Mouse (Mus musculus): ENCODE results near the gene Necab3. TPM values are rescaled to one million over a fixed set of nuclear protein-coding genes. Genes with fewer than 3 reads are reported as not detected.
A peak's percentile ranks its signal among the peaks of the same experiment; 100 is the strongest.

Necab3 gene
- polyA plus RNA-seq (2012; rRNA removed), result 0.64 and 0.83 TPM in 2 replicates

GRCm38 (mm10) chr2:154558264-154559039 lies at the start of gene Necab3:
Gene Necab3, minus strand, starts transcription at chr2:154558890.
- DNase-seq (ENCODE audit: low read depth, low spot score), result no peak
- 13% methylated on average over 34 of the region's 34 CpGs for WGBS

- DNase-seq (ENCODE audit: low read depth, low spot score), result no peak
Observed at GRCm38 (mm10) chr2:154606965-154607364, 48.3 kb upstream of the Necab3 start.

DNA sequence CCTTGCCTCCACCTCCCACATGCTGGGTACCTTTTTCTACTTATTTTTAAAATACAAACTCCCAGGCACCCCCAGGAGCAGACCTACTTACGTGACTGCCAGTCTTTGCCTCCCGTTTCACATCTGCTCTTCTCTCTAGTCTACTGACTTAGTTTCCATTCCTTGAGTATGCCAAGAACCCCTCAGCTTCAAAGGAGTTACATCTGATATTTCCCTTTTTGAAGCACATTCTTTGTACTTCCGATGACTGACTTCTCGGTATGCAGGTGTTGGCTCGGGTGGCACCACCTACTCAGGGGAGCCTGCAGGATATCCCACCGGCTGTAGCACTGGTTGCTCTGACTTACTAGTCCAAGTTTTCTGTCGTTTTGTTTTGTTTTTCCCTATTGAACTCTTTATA lies 45.5 kb upstream of the Necab3 start:
- WGBS, result 12% methylated on average over 7 of the region's 7 CpGs
- DNase-seq (ENCODE audit: low read depth, low spot score), result no peak

More at GRCm38 (mm10) chr2:154606965-154607364, 48.3 kb upstream of the Necab3 start:
- 71% methylated on average over 1 of the region's 1 CpGs for WGBS

DNA sequence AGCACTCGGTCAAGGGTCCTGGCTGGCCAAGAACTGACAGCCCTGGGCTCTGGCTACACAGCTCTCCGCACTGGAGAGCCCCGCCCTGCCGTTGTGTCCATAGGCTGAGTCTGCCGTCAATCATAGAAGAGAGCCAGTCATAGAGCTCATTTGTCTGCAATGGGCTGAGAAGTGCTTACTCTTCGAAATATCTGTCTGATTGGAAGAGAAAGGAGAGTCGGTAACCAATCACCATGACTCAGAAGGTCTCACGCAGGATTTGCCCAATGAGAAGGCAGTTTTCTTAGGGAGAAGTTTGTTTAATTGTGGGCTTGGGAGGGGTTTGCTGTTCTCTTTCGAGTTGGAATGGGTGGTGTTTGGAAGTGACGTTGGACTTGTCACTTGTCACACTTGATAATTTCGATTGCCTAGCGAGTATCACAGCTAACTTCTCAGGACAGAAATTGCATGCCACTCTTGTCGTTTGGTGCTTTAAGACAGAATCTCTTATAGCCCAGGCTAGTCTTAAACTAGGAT lies 45.0 kb upstream of the Necab3 start, which contains the start of gene Pxmp4:
Pxmp4 (minus strand) TSS at position 71 of the 516 bp plus-strand sequence.
- DNase-seq (ENCODE audit: low read depth, low spot score), result peak; percentile 100
- under 1% methylated on average over 13 of the region's 13 CpGs for WGBS

GRCm38 (mm10) chr2:154603007-154603637 lies 44.4 kb upstream of the Necab3 start:
- peak; percentile 37 for DNase-seq (ENCODE audit: low read depth, low spot score)
- WGBS, result 3% methylated on average over 22 of the region's 22 CpGs

DNA sequence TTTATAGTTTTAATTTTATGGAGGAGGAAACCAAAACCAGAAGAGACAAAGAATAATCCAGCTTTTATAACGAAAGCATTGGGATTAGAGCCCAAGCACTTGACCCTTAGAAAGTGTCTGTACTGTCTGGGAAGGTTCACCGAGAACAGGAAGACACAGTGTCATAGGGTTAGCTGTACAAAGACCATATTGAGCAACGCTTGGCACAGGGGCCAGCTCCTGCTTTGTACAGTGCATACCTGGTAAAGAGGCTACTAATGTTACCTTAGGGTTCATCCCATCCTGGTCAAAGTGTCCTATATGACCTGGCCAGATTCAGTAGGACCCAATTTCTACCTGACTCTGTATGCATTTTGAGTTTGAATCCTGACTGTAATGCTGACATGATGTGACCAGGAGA lies 42.6 kb upstream of the Necab3 start:
- no peak for DNase-seq (ENCODE audit: low read depth, low spot score)
- 50% methylated on average over 3 of the region's 3 CpGs for WGBS

DNA sequence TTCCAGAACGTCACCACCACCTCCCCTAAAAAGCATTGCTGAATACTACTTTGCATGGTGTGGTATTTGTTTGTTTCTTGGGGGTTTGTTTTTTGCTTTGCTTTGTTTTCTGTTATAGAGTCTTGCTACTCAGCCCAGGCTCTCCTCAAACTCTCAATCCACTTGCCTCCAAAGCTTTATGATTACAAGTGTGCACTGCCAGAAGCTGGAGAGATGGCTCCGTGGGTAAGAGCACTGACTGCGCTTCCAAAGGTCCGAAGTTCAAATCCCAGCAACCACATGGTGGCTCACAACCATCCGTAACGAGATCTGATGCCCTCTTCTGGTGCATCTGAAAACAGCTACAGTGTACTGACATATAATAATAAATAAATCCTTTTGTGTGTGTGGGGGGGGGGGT lies 41.9 kb upstream of the Necab3 start:
- 69% methylated on average over 6 of the region's 6 CpGs for WGBS
- DNase-seq (ENCODE audit: low read depth, low spot score), result no peak

DNA sequence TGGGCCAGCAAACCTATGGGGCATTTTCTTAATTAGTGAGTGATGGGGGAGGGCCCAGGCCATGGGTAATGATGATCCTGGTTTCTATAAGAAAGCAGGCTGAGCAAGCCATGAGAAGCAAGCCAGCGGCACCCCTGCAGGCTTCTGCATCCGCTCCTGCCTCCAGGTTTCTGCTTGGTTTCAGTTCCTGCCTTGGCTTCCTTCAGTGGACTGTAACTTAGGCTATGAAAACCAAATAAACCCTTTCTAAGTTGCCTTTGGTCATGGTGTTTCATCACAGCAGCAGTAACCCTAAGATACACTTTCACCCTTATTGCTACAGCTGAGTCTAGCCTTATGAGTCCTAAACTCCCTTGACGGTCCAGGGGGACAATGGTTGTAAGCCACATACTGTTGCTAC lies 38.7 kb upstream of the Necab3 start:
- 88% methylated on average over 3 of the region's 3 CpGs for WGBS
- DNase-seq (ENCODE audit: low read depth, low spot score), result no peak

GRCm38 (mm10) chr2:154595775-154596174 lies 37.1 kb upstream of the Necab3 start:
- DNase-seq (ENCODE audit: low read depth, low spot score), result no peak
- 89% methylated on average over 5 of the region's 5 CpGs for WGBS

GRCm38 (mm10) chr2:154593025-154593424 lies 34.3 kb upstream of the Necab3 start:
- DNase-seq (ENCODE audit: low read depth, low spot score), result peak; percentile 39
- 70% methylated on average over 3 of the region's 3 CpGs for WGBS

DNA sequence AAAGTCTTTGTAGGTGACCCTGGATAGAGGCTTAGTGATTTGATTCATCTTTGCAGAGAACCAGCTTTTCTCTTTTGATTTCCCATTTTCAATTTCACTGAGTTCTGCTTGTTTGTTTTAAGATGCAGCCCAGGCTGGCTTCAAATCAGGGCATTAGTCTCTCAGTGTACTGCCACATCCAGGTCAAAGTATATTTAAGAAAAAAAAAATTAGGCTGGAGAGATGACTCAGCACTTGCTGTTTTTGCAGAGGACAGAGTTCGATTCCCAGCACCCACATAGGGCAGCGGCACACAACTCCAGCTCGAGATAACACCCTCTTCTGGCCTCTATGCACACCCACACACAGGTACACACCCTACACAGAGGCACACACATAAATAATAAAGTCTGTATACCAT lies 32.5 kb upstream of the Necab3 start:
- no peak for DNase-seq (ENCODE audit: low read depth, low spot score)
- WGBS, result 71% methylated on average over 3 of the region's 3 CpGs

DNA sequence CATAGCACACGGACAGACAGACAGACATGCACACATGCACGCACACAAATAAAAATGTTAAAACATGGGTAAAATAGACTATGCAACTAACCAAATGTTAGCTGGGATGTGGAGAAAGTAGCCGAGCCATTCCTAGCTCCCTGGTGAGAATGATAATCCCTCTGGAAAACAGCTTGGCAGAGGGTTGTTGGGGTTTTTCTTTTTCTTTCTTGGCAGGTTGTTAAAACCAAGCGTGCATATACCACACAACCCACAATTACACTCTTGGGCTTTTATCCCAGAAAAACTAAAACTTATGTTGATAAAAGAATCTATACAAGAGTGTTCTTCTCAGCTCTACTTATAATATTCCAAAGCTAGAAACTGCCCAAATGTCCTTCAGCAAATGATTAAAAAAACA lies 30.4 kb upstream of the Necab3 start:
- DNase-seq (ENCODE audit: low read depth, low spot score), result no peak
- WGBS, result 90% methylated on average over 4 of the region's 4 CpGs

DNA sequence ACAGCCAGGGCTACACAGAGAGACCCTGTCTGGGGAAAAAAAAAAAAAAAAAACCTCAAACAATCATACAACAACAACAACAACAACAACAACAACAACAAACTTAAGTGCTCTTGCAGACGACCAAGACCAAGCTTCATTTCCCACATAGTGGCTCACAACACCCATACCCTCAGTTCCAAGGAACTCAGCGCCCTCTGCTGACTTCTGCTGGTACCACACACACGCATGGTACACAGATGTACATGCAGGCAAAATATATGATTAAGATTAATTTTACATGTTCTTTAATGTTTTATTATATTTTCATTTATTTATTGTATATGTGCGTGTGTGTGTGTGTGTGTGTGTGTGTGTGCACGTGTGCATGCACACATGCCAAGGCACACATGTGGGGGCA lies 27.7 kb upstream of the Necab3 start:
- no peak for DNase-seq (ENCODE audit: low read depth, low spot score)
- WGBS, result 81% methylated on average over 5 of the region's 5 CpGs

GRCm38 (mm10) chr2:154584931-154585601 lies 26.4 kb upstream of the Necab3 start:
- WGBS, result 59% methylated on average over 17 of the region's 17 CpGs
- DNase-seq (ENCODE audit: low read depth, low spot score), result no peak

DNA sequence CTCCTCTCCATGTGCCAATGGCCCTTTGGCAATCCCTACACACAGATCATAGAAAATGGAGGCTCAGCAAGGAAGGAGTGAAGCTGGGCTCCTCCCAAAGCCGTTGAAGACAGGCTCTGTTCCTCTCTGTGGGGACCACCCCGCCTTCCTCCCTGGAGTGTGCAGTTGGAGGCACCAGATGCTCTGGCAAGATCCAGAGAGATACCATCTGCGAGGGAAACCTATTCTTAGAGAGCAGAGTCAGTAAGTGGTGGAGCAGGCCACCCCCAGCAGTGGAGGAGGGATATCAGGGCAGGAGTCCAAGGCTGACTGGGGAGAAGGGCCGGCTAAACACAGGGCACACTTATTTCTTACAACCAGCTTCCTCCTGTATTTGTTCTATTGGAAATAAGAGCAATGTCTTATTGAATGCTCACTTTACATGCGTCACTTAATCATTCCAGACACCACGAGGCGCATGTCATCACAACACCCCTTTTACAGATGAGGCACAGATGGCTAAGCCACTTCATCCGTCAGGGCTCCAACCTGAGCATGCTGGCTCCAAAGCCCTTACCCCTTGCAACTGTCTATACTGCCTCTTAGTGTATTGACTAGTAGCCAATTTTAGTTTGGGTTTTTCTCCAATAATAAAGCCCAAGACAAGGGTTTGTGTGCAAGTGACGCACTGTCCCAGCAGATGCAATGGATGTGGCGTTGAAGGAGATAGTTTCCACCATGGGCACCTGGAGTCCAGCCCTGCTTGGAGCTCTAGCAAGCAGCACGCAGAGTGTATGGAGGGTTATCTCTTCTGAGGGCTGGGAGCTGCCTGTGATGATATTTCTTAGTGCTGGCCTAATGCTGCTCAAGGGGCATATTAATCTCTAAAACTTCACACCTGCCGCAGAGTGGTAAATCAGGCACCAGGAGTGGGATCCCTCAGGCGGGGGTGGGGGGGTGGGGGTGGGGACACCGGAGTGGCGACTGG lies 25.5 kb upstream of the Necab3 start:
- no peak for DNase-seq (ENCODE audit: low read depth, low spot score)
- WGBS, result 65% methylated on average over 15 of the region's 15 CpGs

- no peak for DNase-seq (ENCODE audit: low read depth, low spot score)
- WGBS, result 100% methylated on average over 1 of the region's 1 CpGs
Observed at GRCm38 (mm10) chr2:154581421-154581820, 22.7 kb upstream of the Necab3 start.

DNA sequence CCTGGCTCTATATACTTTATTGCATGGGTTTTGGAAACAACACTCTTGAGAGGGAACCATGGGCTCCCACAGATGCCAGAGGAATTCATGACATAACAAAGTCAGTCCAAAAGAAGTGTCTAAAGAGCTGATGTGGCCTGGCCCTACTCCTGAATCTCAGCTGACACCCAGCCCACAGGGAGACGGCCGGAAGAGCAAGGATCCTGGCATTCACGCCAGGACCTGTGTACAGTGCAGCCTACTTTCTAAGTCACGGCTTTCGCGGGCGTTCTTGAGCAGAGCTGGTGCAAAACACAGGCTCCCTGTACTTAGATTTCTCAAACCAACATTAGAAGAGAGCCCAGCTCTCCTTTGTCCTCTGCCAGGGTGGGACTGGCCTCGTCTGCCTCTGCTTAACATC lies 21.9 kb upstream of the Necab3 start:
- 68% methylated on average over 8 of the region's 8 CpGs for WGBS
- no peak for DNase-seq (ENCODE audit: low read depth, low spot score)

DNA sequence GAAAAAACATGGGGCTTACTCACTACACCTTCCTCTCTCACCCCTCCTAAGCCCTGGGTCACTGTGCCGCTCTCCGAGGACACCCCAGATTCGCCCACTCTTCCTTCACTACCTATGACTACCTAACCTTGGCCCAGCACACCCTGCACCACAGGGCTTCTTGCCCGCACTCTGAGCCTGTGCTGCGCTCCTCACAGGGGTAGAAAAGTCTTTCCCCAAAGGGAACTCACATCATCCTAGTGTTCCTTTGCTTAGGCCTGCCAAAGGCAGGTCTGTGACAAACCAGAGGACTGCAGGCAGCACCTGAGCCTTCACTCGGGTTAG lies 19.0 kb upstream of the Necab3 start:
- no peak for DNase-seq (ENCODE audit: low read depth, low spot score)
- WGBS, result 91% methylated on average over 6 of the region's 6 CpGs

Measured in large intestine, adult 2 months (tissue).